Mouse (Mus musculus) right cerebral cortex, postnatal 4 days (tissue): ENCODE data around the gene B830017H08Rik.

Experiments
- DNase-seq: peaks from one replicate; pipeline ENCODE4 v3.0.0-alpha.2; 2022

B830017H08Rik gene

GRCm38 (mm10) chr16:17812120-17812519, 20.8 kb upstream of the B830017H08Rik start:
- no peak for DNase-seq

- no peak for DNase-seq
Measured at GRCm38 (mm10) chr16:17813173-17813572, 19.7 kb upstream of the B830017H08Rik start.

- peak; percentile 71 for DNase-seq
Measured at GRCm38 (mm10) chr16:17815411-17816402, 17.2 kb upstream of the B830017H08Rik start.

- DNase-seq: no peak
Measured at GRCm38 (mm10) chr16:17816528-17816927, 16.4 kb upstream of the B830017H08Rik start.

- DNase-seq: no peak
Measured at GRCm38 (mm10) chr16:17826500-17826899, 6.4 kb upstream of the B830017H08Rik start.

- DNase-seq: no peak
Measured at GRCm38 (mm10) chr16:17828229-17828628, 4.7 kb upstream of the B830017H08Rik start.

GRCm38 (mm10) chr16:17828867-17829266, 4.1 kb upstream of the B830017H08Rik start:
- DNase-seq: no peak

GRCm38 (mm10) chr16:17830385-17831178, 2.3 kb upstream of the B830017H08Rik start:
- no peak for DNase-seq

- DNase-seq: no peak
Measured at GRCm38 (mm10) chr16:17831781-17832180, 1.1 kb upstream of the B830017H08Rik start.

- peak; percentile 63 for DNase-seq
Measured at GRCm38 (mm10) chr16:17833321-17833680, 380 bp downstream of the B830017H08Rik start.

- peak; percentile 60 for DNase-seq
Measured at GRCm38 (mm10) chr16:17833681-17834399, 919 bp downstream of the B830017H08Rik start.

GRCm38 (mm10) chr16:17834543-17834942, 1.6 kb downstream of the B830017H08Rik start:
- no peak for DNase-seq

GRCm38 (mm10) chr16:17835481-17835880, 2.6 kb downstream of the B830017H08Rik start:
- DNase-seq: no peak

- no peak for DNase-seq
Measured at GRCm38 (mm10) chr16:17838051-17838450, 5.1 kb downstream of the B830017H08Rik start, which contains the start of gene Car15. TSS of gene Car15 (minus strand) at chr16:17838364.

- DNase-seq: no peak
Measured at GRCm38 (mm10) chr16:17839976-17840375, 7.1 kb downstream of the B830017H08Rik start.

GRCm38 (mm10) chr16:17842437-17842836, 9.5 kb downstream of the B830017H08Rik start:
- no peak for DNase-seq

- DNase-seq: no peak
Measured at GRCm38 (mm10) chr16:17843701-17844365, 10.9 kb downstream of the B830017H08Rik start.

- DNase-seq: no peak
Measured at GRCm38 (mm10) chr16:17848431-17848830, 15.5 kb downstream of the B830017H08Rik start.

- DNase-seq: no peak
Measured at GRCm38 (mm10) chr16:17848928-17849327, 16.0 kb downstream of the B830017H08Rik start.

- DNase-seq: no peak
Measured at GRCm38 (mm10) chr16:17849486-17849885, 16.6 kb downstream of the B830017H08Rik start.

GRCm38 (mm10) chr16:17851331-17851730, 18.4 kb downstream of the B830017H08Rik start:
- no peak for DNase-seq

GRCm38 (mm10) chr16:17851860-17852259, 18.9 kb downstream of the B830017H08Rik start:
- DNase-seq: no peak
